Mouse (Mus musculus) G1E (cell line): ENCODE results near the gene Zdhhc9.

Source experiments
- CTCF ChIP-seq: IDR thresholded peaks from 2 replicates; pipeline ENCODE4 v1.5.1; 2012; ENCODE audit warnings: low read depth, low read length, inconsistent platforms, mixed read lengths
- GATA1 ChIP-seq: IDR thresholded peaks from 2 replicates; pipeline ENCODE4 v1.6.1; 2012; ENCODE audit warnings: borderline replicate concordance, low read length, inconsistent platforms, mixed read lengths
- GATA2 ChIP-seq: IDR thresholded peaks from 2 replicates; pipeline ENCODE4 v1.6.1; 2012; ENCODE audit warnings: low read depth, low read length, inconsistent platforms, borderline replicate concordance
- POLR2AphosphoS5 ChIP-seq: IDR thresholded peaks from 2 replicates; pipeline ENCODE4 v1.6.1; 2012; ENCODE audit warnings: low read depth, low read length, inconsistent platforms; ENCODE audit not compliant: insufficient replicate concordance
- TAL1 ChIP-seq: conservative IDR thresholded peaks from 2 replicates; pipeline ENCODE4 v1.6.1; 2012; ENCODE audit warnings: low read depth, low read length, inconsistent platforms, mixed read lengths

- TF ChIP-seq CTCF, result no peak
- TF ChIP-seq GATA1, result no peak
- peak; percentile 84 for TF ChIP-seq TAL1
- TF ChIP-seq POLR2AphosphoS5, result no peak
- TF ChIP-seq GATA2, result no peak
Observed at GRCm38 (mm10) chrX:48138539-48139275, 70.0 kb downstream of the Zdhhc9 start.
